Mouse (Mus musculus) MEL (cell line): ENCODE measurements around the gene Snap91. TPM values are rescaled to one million over a fixed set of nuclear protein-coding genes. Genes with fewer than 3 reads are reported as not detected.

ENCODE experiments used
- DNase-seq: peaks from one replicate; pipeline ENCODE4 v3.0.0; 2011; ENCODE audit warnings: low read depth, low spot score
- H3K27ac ChIP-seq: 2 replicates; pipeline ENCODE4 v1.5.1; 2012; ENCODE audit warnings: low read depth, mild to moderate bottlenecking, control low read depth, low read length, moderate library complexity; ENCODE audit not compliant: control insufficient read depth
- H3K27me3 ChIP-seq, 2 experiments: fragments of 150-350 bp in 1 of 2; sonication (generic) in 1 of 2; 2 replicates each; pipeline ENCODE4 v1.6.1; 2012; ENCODE audit warnings: low read length in 2 of 2, mild to moderate bottlenecking in 2 of 2, improper control_type of control experiment in 1 of 2, moderate library complexity in 1 of 2; ENCODE audit not compliant: insufficient read depth in 2 of 2, control insufficient read depth in 1 of 2
- H3K36me3 ChIP-seq, 2 experiments: 2 replicates each; pipeline ENCODE4 v1.6.1; 2012 to 2014; ENCODE audit warnings: low read length in 2 of 2, improper control_type of control experiment in 1 of 2, inconsistent platforms in 1 of 2, mild to moderate bottlenecking in 1 of 2; ENCODE audit not compliant: insufficient read depth in 2 of 2, control insufficient read depth in 1 of 2
- H3K4me1 ChIP-seq, 2 experiments: fragments of 150-350 bp in 1 of 2; sonication (generic) in 1 of 2; 2 replicates each; pipeline ENCODE4 v1.6.1; 2012; ENCODE audit warnings: low read length in 2 of 2, improper control_type of control experiment in 1 of 2, mild to moderate bottlenecking in 1 of 2; ENCODE audit not compliant: insufficient read depth in 2 of 2, control insufficient read depth in 1 of 2
- H3K4me3 ChIP-seq, 2 experiments: fragments of 150-350 bp in 1 of 2; sonication (generic) in 1 of 2; 2 replicates each; pipeline ENCODE4 v1.5.1; 2012; ENCODE audit warnings: low read depth in 2 of 2, low read length in 2 of 2, mild to moderate bottlenecking in 2 of 2, moderate library complexity in 2 of 2, control low read depth in 1 of 2, improper control_type of control experiment in 1 of 2; ENCODE audit not compliant: control insufficient read depth in 1 of 2, insufficient read depth in 1 of 2
- H3K79me2 ChIP-seq: 2 replicates; pipeline ENCODE4 v1.6.1; 2012; ENCODE audit warnings: mild to moderate bottlenecking, low read length, moderate library complexity; ENCODE audit not compliant: control insufficient read depth, poor library complexity, insufficient read depth
- H3K9ac ChIP-seq: 2 replicates; pipeline ENCODE4 v1.6.1; 2012; ENCODE audit warnings: low read depth, mild to moderate bottlenecking, control low read depth, low read length, moderate library complexity; ENCODE audit not compliant: control insufficient read depth, poor library complexity, severe bottlenecking
- H3K9me3 ChIP-seq: fragments of 150-350 bp; sonication (generic); replicated peaks from 2 replicates; pipeline ENCODE4 v1.6.1; 2012; ENCODE audit warnings: mild to moderate bottlenecking, low read length, improper control_type of control experiment, moderate library complexity; ENCODE audit not compliant: insufficient read depth
- CHD2 ChIP-seq: IDR thresholded peaks from 2 replicates; pipeline ENCODE4 v1.6.1; 2011; ENCODE audit warnings: low read length, improper control_type of control experiment
- CTCF ChIP-seq, 3 experiments: IDR thresholded peaks in 2 of 3; conservative IDR thresholded peaks in 1 of 3; 2 replicates each; pipeline ENCODE4 v1.5.1; 2011 to 2012; ENCODE audit warnings: low read length in 3 of 3, low read depth in 2 of 3, mild to moderate bottlenecking in 2 of 3, improper control_type of control experiment in 1 of 3, inconsistent platforms in 1 of 3, mixed read lengths in 1 of 3, moderate library complexity in 1 of 3; ENCODE audit not compliant: control insufficient read depth in 1 of 3, insufficient read depth in 1 of 3, poor library complexity in 1 of 3, severe bottlenecking in 1 of 3
- EP300 ChIP-seq, 2 experiments: IDR thresholded peaks; 2 replicates each; pipeline ENCODE4 v1.6.1; 2011; ENCODE audit warnings: improper control_type of control experiment in 2 of 2, low read length in 2 of 2, low read depth in 1 of 2, mild to moderate bottlenecking in 1 of 2
- ETS1 ChIP-seq: IDR thresholded peaks from 2 replicates; pipeline ENCODE4 v1.6.1; 2012; ENCODE audit warnings: low read depth, mild to moderate bottlenecking, inconsistent platforms, low read length, improper control_type of control experiment, moderate library complexity
- GABPA ChIP-seq: IDR thresholded peaks from 2 replicates; pipeline ENCODE4 v1.6.1; 2012; ENCODE audit warnings: low read depth, mild to moderate bottlenecking, inconsistent platforms, low read length, improper control_type of control experiment, moderate library complexity
- GATA1 ChIP-seq: IDR thresholded peaks from 2 replicates; pipeline ENCODE4 v1.6.1; 2011; ENCODE audit warnings: low read depth, low read length, improper control_type of control experiment
- JUND ChIP-seq: IDR thresholded peaks from 2 replicates; pipeline ENCODE4 v1.6.1; 2011; ENCODE audit warnings: low read depth, mild to moderate bottlenecking, improper control_type of control experiment, low read length
- MAX ChIP-seq: IDR thresholded peaks from 2 replicates; pipeline ENCODE4 v1.6.1; 2011; ENCODE audit warnings: low read length, improper control_type of control experiment
- MAZ ChIP-seq: IDR thresholded peaks from 2 replicates; pipeline ENCODE4 v1.6.1; 2012; ENCODE audit warnings: low read depth, mild to moderate bottlenecking, inconsistent platforms, low read length, improper control_type of control experiment
- MYC ChIP-seq: IDR thresholded peaks from 2 replicates; pipeline ENCODE4 v1.6.1; 2011; ENCODE audit warnings: low read depth, mild to moderate bottlenecking, low read length, improper control_type of control experiment, moderate library complexity
- NELFE ChIP-seq: IDR thresholded peaks from 2 replicates; pipeline ENCODE4 v1.6.1; 2011; ENCODE audit warnings: low read depth, low read length, improper control_type of control experiment
- POLR2A ChIP-seq, 2 experiments: IDR thresholded peaks; 2 replicates each; pipeline ENCODE4 v1.6.1; 2011 to 2012; ENCODE audit warnings: low read length in 2 of 2, mild to moderate bottlenecking in 2 of 2, control low read depth in 1 of 2, improper control_type of control experiment in 1 of 2, low read depth in 1 of 2, moderate library complexity in 1 of 2; ENCODE audit not compliant: control insufficient read depth in 1 of 2, insufficient read depth in 1 of 2, poor library complexity in 1 of 2
- POLR2AphosphoS2 ChIP-seq: IDR thresholded peaks from 2 replicates; pipeline ENCODE4 v1.6.1; 2011; ENCODE audit warnings: low read length, improper control_type of control experiment
- SMC3 ChIP-seq: IDR thresholded peaks from 2 replicates; pipeline ENCODE4 v1.6.1; 2011; ENCODE audit warnings: low read depth, low read length, improper control_type of control experiment
- TAL1 ChIP-seq: IDR thresholded peaks from 2 replicates; pipeline ENCODE4 v1.6.1; 2012; ENCODE audit warnings: mild to moderate bottlenecking, inconsistent platforms, low read length, moderate library complexity, mixed read lengths
- TBP ChIP-seq: IDR thresholded peaks from 2 replicates; pipeline ENCODE4 v1.8.0; 2011; ENCODE audit warnings: low read depth, low read length, improper control_type of control experiment
- TCF12 ChIP-seq: IDR thresholded peaks from 2 replicates; pipeline ENCODE4 v1.6.1; 2014; ENCODE audit warnings: low read depth, mild to moderate bottlenecking, inconsistent platforms, low read length, improper control_type of control experiment, moderate library complexity
- USF1 ChIP-seq: IDR thresholded peaks from 2 replicates; pipeline ENCODE4 v1.6.1; 2014; ENCODE audit warnings: low read depth, mild to moderate bottlenecking, inconsistent platforms, low read length, improper control_type of control experiment, moderate library complexity
- ZKSCAN1 ChIP-seq: IDR thresholded peaks from 2 replicates; pipeline ENCODE4 v1.6.1; 2012; ENCODE audit warnings: low read depth, mild to moderate bottlenecking, inconsistent platforms, low read length, improper control_type of control experiment, moderate library complexity
- ZNF384 ChIP-seq: IDR thresholded peaks from 2 replicates; pipeline ENCODE4 v1.6.1; 2012; ENCODE audit warnings: low read depth, mild to moderate bottlenecking, inconsistent platforms, low read length, improper control_type of control experiment
- polyA plus RNA-seq, 2 experiments: library from polyadenylated mRNA; stranded (reverse) in 1 of 2; unstranded in 1 of 2; fragments of >175 nt in 1 of 2; fragments of >200 nt in 1 of 2; gene quantifications; 2 replicates each; pipeline versions ENCODE4 v1.2.1 to v1.2.4; 2012; ENCODE audit warnings: low replicate concordance in 2 of 2, low read depth in 1 of 2; ENCODE audit not compliant: insufficient read length in 2 of 2, insufficient read depth in 1 of 2, missing spikeins in 1 of 2
- total RNA-seq: library from RNA; depleted of rRNA; stranded (reverse); fragments of 300-350 nt; gene quantifications from 2 replicates; pipeline ENCODE4 v1.2.3, GENCODE M21; 2012

Snap91 gene
- total and polyA plus RNA-seq, 3 experiments = not detected

DNA sequence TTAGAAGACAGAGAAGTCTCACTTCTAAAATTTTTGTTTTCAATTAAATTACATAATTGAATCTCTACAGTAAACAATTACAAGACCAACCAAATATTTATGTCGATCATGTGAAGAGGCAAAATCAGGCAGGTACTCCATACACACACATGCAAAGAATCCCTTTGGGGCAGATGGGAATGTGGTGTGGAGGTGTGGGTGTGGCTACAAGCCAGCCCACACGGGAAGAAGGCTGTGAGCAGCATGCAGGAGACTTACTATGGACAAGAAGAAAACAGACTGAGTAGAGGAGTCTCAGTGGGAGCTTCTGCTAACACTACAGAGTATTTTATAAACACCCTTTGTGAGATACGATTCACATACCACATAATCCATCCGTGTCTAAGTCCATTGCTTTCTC, 102.2 kb downstream of the Snap91 start:
- H3K36me3 ChIP-seq = no peaks in the 10 kb centered on the region
- H3K79me2 ChIP-seq = no peaks in the 10 kb centered on the region
- DNase-seq = no peak
- H3K9ac ChIP-seq = no peak overlapping the region
- H3K27ac ChIP-seq = no peak overlapping the region
- H3K27me3 ChIP-seq = peaks cover 0 to 2% of the 10 kb centered on the region in 2 experiments; a peak in 2 of 4 replicates
- H3K4me1 ChIP-seq = no peaks in the 10 kb centered on the region
- TF ChIP-seq POLR2A (IDR thresholded peaks at IDR 0.05; ENCODE audit: control insufficient read depth in 1 of 2, insufficient read depth in 1 of 2, low read depth in 1 of 2, low read length in 2 of 2, poor library complexity in 1 of 2) = no peak
- no peak for TF ChIP-seq GATA1
- no peak for TF ChIP-seq TBP
- TF ChIP-seq, all 39 proteins: peak for 0
- H3K9me3 ChIP-seq = no peaks in the 10 kb centered on the region
- H3K4me3 ChIP-seq = no peak overlapping the region

DNA sequence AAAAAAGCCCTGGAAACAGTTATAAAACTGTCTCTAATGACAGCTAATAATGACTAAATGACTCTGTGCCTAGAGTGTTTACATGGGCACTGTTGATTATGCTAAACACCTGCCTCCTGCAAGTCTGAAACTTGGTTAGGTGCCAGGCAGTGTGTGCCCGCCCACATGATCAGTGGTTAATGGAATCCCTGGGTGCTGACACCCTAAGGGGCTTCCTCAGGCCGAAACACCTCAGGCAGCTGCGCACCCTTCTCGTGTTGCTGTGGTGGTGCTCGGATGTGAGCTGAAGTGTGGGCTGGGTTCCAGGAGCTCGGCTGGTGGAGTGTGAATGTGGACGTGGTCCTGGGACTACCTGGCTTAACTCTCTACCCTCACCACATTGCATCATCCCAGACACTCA, 103.1 kb downstream of the Snap91 start:
- TF ChIP-seq JUND (no peak), USF1 (no peak), SMC3 (no peak), GABPA (no peak), CTCF (IDR thresholded peaks at IDR 0.05 in 2 of 3, conservative IDR thresholded peaks at IDR 0.05 in 1 of 3; ENCODE audit: control insufficient read depth in 1 of 3, insufficient read depth in 1 of 3, low read depth in 2 of 3, low read length in 3 of 3, poor library complexity in 1 of 3, severe bottlenecking in 1 of 3) (no peak), ZNF384 (no peak), ZKSCAN1 (no peak), POLR2AphosphoS2 (no peak), TAL1 (no peak), MAZ (no peak), ETS1 (no peak), CHD2 (no peak), MAX (no peak), NELFE (no peak), EP300 (IDR thresholded peaks at IDR 0.05; ENCODE audit: low read depth in 1 of 2, low read length in 2 of 2) (no peak)
- peak; percentile 9 for DNase-seq
- H3K9ac ChIP-seq = no peak overlapping the region

DNA sequence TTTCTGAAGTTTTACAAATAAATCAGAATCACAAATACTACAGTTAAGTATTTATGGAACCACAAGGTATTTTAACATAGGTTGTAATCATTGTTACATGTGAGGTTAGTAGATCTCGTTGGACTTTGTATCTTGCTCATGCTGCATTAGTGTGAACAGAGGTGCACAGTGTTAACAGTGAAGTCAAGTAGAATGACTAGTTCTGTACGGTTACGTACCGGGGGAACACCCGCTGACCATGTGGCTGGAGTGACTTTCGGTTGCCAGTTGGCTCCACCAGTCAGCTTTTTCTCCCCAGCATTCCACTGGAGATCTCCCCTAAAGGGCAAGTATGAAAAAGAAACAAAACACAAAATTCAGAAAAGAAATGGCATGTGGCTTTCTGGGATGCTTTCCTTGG, 105.1 kb downstream of the Snap91 start:
- Histone ChIP-seq H3K4me3 (no peak overlapping the region), H3K36me3 (no peaks in the 10 kb centered on the region), H3K27me3 (no peaks in the 10 kb centered on the region; a peak in 2 of 4 replicates), H3K4me1 (no peaks in the 10 kb centered on the region), H3K9me3 (no peaks in the 10 kb centered on the region), H3K27ac (no peak overlapping the region), H3K79me2 (no peaks in the 10 kb centered on the region), H3K9ac (no peak overlapping the region)
- DNase-seq = no peak
- TF ChIP-seq TCF12 (no peak), MYC (no peak), ZNF384 (no peak)

More for the DNA sequence above, 103.1 kb downstream of the Snap91 start:
- Histone ChIP-seq H3K27me3 (peaks cover 0 to 2% of the 10 kb centered on the region in 2 experiments; a peak in 2 of 4 replicates), H3K9me3 (no peaks in the 10 kb centered on the region), H3K4me3 (no peak overlapping the region), H3K27ac (no peak overlapping the region), H3K36me3 (no peaks in the 10 kb centered on the region), H3K79me2 (no peaks in the 10 kb centered on the region), H3K4me1 (no peaks in the 10 kb centered on the region)
